Mouse (Mus musculus): ENCODE measurements around the gene Olfr235. TPM values are rescaled to one million over a fixed set of nuclear protein-coding genes. Genes with fewer than 3 reads are reported as not detected.
"Not testable (repeated sequence)": the region's sequence is repeated elsewhere in the genome, so short reads cannot be mapped to it uniquely, and the experiment has no call there.

Olfr235 gene
- not detected in 2 replicates for polyA plus RNA-seq (2012; ENCODE audit: insufficient read depth, insufficient read length, low replicate concordance, missing spikeins)

DNA sequence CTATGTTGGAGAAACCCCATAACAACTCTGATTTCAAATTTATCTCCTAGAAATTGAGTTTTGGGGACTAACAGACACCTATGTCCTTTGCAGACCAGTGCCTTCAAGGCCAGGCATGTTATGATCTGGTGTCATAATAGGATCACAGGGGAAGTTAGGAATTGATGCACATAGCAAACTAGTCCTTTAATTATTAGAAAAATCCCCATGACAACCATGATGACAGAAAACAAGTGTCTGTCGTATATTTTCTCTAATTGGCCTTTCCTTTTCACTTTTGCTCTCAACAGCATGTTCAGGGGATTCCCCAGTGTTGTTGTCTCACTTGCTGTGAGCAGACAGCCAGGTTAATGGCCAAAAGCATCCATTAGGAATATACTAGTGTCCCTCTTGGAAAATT, at the start of gene Olfr235:
Gene Olfr235 (plus strand): TSS at position 301 of the 400 bp plus-strand sequence.
- Histone ChIP-seq H3K4me3 (ENCODE audit: insufficient read depth, low read depth, low read length) (no peak within 1 kb of the TSS), H3K27ac (ENCODE audit: insufficient read depth, low read depth, low read length) (no peak within 1 kb of the TSS), H3K4me1 (ENCODE audit: control insufficient read depth, insufficient read depth, low read length) (no peaks in the 10 kb centered on the region)
- TF ChIP-seq CTCF (IDR thresholded peaks at IDR 0.05; ENCODE audit: insufficient read depth, low read depth, low read length), result no peak
- TF ChIP-seq POLR2A (IDR thresholded peaks at IDR 0.05; ENCODE audit: insufficient read depth, low read depth, low read length), result no peak
- WGBS, result 67% methylated on average over 1 of the region's 1 CpGs

DNA sequence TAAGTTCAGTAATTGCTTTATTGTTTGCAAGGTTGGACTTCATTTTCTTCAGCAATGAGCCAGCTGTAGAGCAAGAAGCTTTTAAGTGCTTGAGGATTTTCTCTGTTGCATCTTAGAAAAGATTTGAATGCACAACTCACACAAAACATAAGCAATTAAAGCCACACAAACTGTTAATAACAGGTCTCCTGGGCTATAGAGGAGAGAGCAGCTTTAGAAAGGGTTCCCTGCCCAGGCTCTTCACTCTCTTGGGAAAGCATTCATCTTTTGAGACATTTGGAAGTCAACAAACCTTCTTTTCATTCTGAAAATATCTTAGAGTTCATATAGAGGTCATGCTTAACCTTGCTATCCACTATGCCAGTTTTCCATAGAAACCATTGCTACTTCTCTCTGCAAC, 28.3 kb upstream of the Olfr235 start, which contains the start of gene Olfr1432:
Gene Olfr1432 (minus strand): TSS at position 101 of the 400 bp plus-strand sequence.
- H3K27ac ChIP-seq (ENCODE audit: insufficient read depth, low read depth, low read length); H3K4me3 ChIP-seq (ENCODE audit: insufficient read depth, low read depth, low read length); H3K4me1 ChIP-seq (ENCODE audit: control insufficient read depth, insufficient read depth, low read length): not testable (repeated sequence)

DNA sequence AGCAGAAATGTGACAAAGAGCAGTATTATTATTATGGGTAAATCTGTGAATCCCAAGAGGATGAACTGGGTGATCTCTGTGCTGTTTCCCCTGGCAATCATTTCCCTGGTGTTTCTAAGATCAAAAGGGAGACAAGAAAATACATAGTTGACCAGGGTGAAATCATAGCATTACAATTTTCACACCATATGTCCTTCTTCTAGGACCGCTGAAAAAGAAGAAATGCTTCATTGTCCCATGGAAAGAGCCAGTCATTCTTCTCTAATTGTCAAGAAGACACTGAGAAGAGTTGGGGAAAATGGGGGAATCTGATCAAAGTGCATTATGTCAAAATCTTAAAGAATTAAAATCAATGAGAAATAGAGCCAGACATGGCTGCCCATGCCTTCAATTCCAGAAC, 19.3 kb upstream of the Olfr235 start, which contains the start of gene Olfr262:
Gene Olfr262 (minus strand): TSS at position 101 of the 400 bp plus-strand sequence.
- H3K4me3 ChIP-seq (ENCODE audit: insufficient read depth, low read depth, low read length), result no peak within 1 kb of the TSS
- no peaks in the 10 kb centered on the region for H3K4me1 ChIP-seq (ENCODE audit: control insufficient read depth, insufficient read depth, low read length)
- WGBS, result 72% methylated on average over 1 of the region's 1 CpGs
- TF ChIP-seq CTCF (IDR thresholded peaks at IDR 0.05; ENCODE audit: insufficient read depth, low read depth, low read length) (no peak), POLR2A (IDR thresholded peaks at IDR 0.05; ENCODE audit: insufficient read depth, low read depth, low read length) (no peak)
- no peak within 1 kb of the TSS for H3K27ac ChIP-seq (ENCODE audit: insufficient read depth, low read depth, low read length)

DNA sequence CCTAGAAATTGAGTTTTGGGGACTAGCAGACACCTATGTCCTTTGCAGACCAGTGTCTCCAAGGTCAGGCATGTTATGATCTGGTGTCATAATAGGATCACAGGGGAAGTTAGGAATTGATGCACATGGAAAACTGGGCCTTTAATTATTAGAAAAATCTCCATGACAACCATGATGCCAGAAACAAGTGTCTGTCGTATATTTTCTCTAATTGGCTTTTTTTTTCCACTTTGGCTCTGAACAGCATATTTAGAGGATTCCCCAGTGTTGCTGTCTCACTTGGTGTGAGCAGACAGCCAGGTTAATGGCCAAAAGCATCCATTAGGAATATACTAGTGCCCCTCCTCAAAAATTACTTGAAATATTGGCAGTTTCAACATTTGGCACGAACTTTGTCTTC, 18.7 kb downstream of the Olfr235 start, which contains the start of gene Olfr1434:
Gene Olfr1434 (plus strand): TSS at position 301 of the 400 bp plus-strand sequence.
- H3K4me1 ChIP-seq (ENCODE audit: control insufficient read depth, insufficient read depth, low read length), result no peaks in the 10 kb centered on the region
- H3K4me3 ChIP-seq (ENCODE audit: insufficient read depth, low read depth, low read length), result no peak within 1 kb of the TSS
- no peak within 1 kb of the TSS for H3K27ac ChIP-seq (ENCODE audit: insufficient read depth, low read depth, low read length)
- 53% methylated on average over 2 of the region's 2 CpGs for WGBS
- TF ChIP-seq POLR2A (IDR thresholded peaks at IDR 0.05; ENCODE audit: insufficient read depth, low read depth, low read length) (no peak), CTCF (IDR thresholded peaks at IDR 0.05; ENCODE audit: insufficient read depth, low read depth, low read length) (no peak)

DNA sequence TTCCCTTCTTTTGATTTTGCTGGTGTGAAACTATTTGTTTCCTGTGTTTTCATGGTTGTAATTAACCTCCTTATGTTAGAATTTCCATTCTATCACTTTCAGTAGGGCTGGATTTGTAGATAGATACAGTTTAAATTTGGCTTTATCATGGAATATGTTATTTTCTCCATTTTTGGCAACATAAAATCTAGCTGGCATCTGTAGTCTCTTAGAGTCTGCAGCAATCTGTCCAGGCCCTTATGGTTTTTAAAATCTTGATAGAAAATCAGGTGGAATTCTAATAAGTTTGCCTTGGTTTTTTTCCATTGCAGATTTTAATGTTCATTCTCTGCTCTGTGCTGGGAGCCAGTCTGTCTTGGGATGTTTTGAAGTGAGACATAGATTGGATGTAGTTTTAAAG, 32.1 kb downstream of the Olfr235 start:
- TF ChIP-seq CTCF (IDR thresholded peaks at IDR 0.05; ENCODE audit: insufficient read depth, low read depth, low read length), result no peak
- TF ChIP-seq POLR2A (IDR thresholded peaks at IDR 0.05; ENCODE audit: insufficient read depth, low read depth, low read length), result no peak
- no peak overlapping the region for H3K27ac ChIP-seq (ENCODE audit: insufficient read depth, low read depth, low read length)

DNA sequence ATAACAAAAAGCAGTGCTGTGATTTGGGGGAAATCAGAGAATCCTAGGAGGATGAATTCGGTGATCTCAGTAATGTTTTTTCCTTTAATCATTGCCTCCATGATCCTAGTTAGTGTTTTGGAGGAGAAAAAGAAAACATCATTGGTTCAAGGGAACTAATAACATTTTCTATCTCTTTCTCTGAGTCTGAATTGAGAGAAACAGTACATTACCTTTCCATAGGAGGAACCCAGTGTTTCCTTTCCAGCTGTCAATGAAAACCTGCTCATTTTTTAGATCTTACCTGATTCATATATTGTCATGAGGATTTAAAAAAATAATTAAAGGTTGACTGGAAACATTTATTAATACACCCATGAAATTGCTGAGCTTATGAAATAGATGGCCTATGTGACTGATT, 38.2 kb downstream of the Olfr235 start, which contains the start of gene Olfr1436:
Gene Olfr1436 (minus strand): TSS at position 101 of the 400 bp plus-strand sequence.
- H3K4me3 ChIP-seq (ENCODE audit: insufficient read depth, low read depth, low read length); H3K27ac ChIP-seq (ENCODE audit: insufficient read depth, low read depth, low read length); H3K4me1 ChIP-seq (ENCODE audit: control insufficient read depth, insufficient read depth, low read length): not testable (repeated sequence)
- 83% methylated on average over 1 of the region's 1 CpGs for WGBS

More for the DNA sequence above, 32.1 kb downstream of the Olfr235 start:
- no peaks in the 10 kb centered on the region for H3K4me1 ChIP-seq (ENCODE audit: control insufficient read depth, insufficient read depth, low read length)
- no peak overlapping the region for H3K4me3 ChIP-seq (ENCODE audit: insufficient read depth, low read depth, low read length)

Other genes starting within 250 kb of the Olfr235 start
- not detected in 2 replicates for gene Olfr1423, start 219.7 kb upstream of the Olfr235 start, polyA plus RNA-seq (2012; ENCODE audit: insufficient read depth, insufficient read length, low replicate concordance, missing spikeins)
- gene Olfr1424, start 198.3 kb upstream of the Olfr235 start, polyA plus RNA-seq (2012; ENCODE audit: insufficient read depth, insufficient read length, low replicate concordance, missing spikeins), result not detected in 2 replicates
- not detected in 2 replicates for gene Olfr1425, start 183.3 kb upstream of the Olfr235 start, polyA plus RNA-seq (2012; ENCODE audit: insufficient read depth, insufficient read length, low replicate concordance, missing spikeins)
- gene Olfr1426, start 169.0 kb upstream of the Olfr235 start, polyA plus RNA-seq (2012; ENCODE audit: insufficient read depth, insufficient read length, low replicate concordance, missing spikeins), result not detected in 2 replicates
- not detected in 2 replicates for gene Olfr1427, start 157.7 kb upstream of the Olfr235 start, polyA plus RNA-seq (2012; ENCODE audit: insufficient read depth, insufficient read length, low replicate concordance, missing spikeins)
- gene Olfr1428, start 145.1 kb upstream of the Olfr235 start, polyA plus RNA-seq (2012; ENCODE audit: insufficient read depth, insufficient read length, low replicate concordance, missing spikeins), result not detected in 2 replicates
- not detected in 2 replicates for gene Olfr76, start 137.8 kb upstream of the Olfr235 start, polyA plus RNA-seq (2012; ENCODE audit: insufficient read depth, insufficient read length, low replicate concordance, missing spikeins)
- gene Olfr1555-ps1, start 90.9 kb upstream of the Olfr235 start, polyA plus RNA-seq (2012; ENCODE audit: insufficient read depth, insufficient read length, low replicate concordance, missing spikeins), result not detected in 2 replicates
- not detected in 2 replicates for gene Olfr1431, start 60.4 kb upstream of the Olfr235 start, polyA plus RNA-seq (2012; ENCODE audit: insufficient read depth, insufficient read length, low replicate concordance, missing spikeins)
- not detected in 2 replicates for gene Olfr1432, start 28.4 kb upstream of the Olfr235 start, polyA plus RNA-seq (2012; ENCODE audit: insufficient read depth, insufficient read length, low replicate concordance, missing spikeins)
- gene Olfr262, start 19.4 kb upstream of the Olfr235 start, polyA plus RNA-seq (2012; ENCODE audit: insufficient read depth, insufficient read length, low replicate concordance, missing spikeins), result not detected in 2 replicates
- gene Olfr1434, start 18.8 kb downstream of the Olfr235 start, polyA plus RNA-seq (2012; ENCODE audit: insufficient read depth, insufficient read length, low replicate concordance, missing spikeins), result not detected in 2 replicates
- not detected in 2 replicates for gene Olfr1436, start 38.1 kb downstream of the Olfr235 start, polyA plus RNA-seq (2012; ENCODE audit: insufficient read depth, insufficient read length, low replicate concordance, missing spikeins)
- not detected in 2 replicates for gene Olfr1437, start 64.1 kb downstream of the Olfr235 start, polyA plus RNA-seq (2012; ENCODE audit: insufficient read depth, insufficient read length, low replicate concordance, missing spikeins)
- not detected in 2 replicates for gene Olfr1438-ps1, start 74.9 kb downstream of the Olfr235 start, polyA plus RNA-seq (2012; ENCODE audit: insufficient read depth, insufficient read length, low replicate concordance, missing spikeins)
- not detected in 2 replicates for gene Olfr1440, start 126.2 kb downstream of the Olfr235 start, polyA plus RNA-seq (2012; ENCODE audit: insufficient read depth, insufficient read length, low replicate concordance, missing spikeins)
- not detected in 2 replicates for gene Olfr1441, start 156.4 kb downstream of the Olfr235 start, polyA plus RNA-seq (2012; ENCODE audit: insufficient read depth, insufficient read length, low replicate concordance, missing spikeins)
- gene Pfpl, start 166.9 kb downstream of the Olfr235 start, polyA plus RNA-seq (2012; ENCODE audit: insufficient read depth, insufficient read length, low replicate concordance, missing spikeins), result not detected in 2 replicates
- not detected in 2 replicates for gene Mpeg1, start 199.7 kb downstream of the Olfr235 start, polyA plus RNA-seq (2012; ENCODE audit: insufficient read depth, insufficient read length, low replicate concordance, missing spikeins)
- gene Dtx4, start 240.4 kb downstream of the Olfr235 start, polyA plus RNA-seq (2012; ENCODE audit: insufficient read depth, insufficient read length, low replicate concordance, missing spikeins), result not detected in 2 replicates